Mouse (Mus musculus): ENCODE results near the gene Zbtb43. TPM values are rescaled to one million over a fixed set of nuclear protein-coding genes. Genes with fewer than 3 reads are reported as not detected.

The Zbtb43 gene
- polyA plus RNA-seq, 1 experiment from 2014 or later: 17.2 TPM

DNA sequence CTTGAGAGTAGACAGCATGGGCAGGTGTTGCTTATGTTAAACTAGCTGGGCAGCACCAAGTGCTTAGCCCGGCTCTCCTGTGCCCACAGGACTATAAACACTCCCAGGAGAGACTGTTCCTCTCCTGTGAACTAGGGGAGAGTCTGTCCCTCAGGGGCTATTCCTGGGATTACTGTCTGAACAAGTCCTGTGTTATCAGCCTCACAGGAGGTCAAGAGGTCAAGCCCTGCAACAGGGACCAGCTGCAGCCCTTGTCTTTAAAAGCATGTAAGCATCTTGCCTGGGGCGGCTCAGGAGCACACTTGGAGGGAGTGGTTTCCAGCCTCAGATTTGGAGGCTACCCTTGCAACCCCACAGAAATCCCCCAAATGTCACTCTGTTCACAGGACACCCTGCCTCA, 30.0 kb downstream of the Zbtb43 start:
- DNase-seq: no peak
- H3K4me3 ChIP-seq (ENCODE audit: low read depth, low read length): no peak overlapping the region

DNA sequence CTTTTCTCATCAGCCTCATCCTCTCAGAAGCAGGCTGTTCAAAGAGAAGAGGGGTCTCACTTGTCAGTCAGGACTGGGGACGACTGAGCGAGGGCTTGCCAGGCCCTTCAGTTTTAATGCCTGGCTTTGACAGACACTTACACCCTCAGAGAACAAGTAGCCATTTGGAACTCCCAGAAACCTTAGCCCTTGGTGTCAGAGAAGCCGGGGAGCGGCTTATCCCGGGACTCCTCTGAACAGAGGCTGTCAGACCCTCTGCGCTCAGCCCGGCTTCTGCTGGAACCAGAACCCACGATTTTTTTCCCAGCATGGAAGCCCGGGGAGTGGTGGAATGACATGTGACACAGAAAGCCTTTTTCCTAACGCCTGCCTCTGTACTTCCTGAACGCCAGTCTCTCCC, 31.2 kb downstream of the Zbtb43 start:
- ATAC-seq (ENCODE audit: insufficient read depth): no peak

More for the DNA sequence above, 30.0 kb downstream of the Zbtb43 start:
- H3K4me2 ChIP-seq: no peak overlapping the region
- H3K27ac ChIP-seq (ENCODE audit: low read depth): no peak overlapping the region
- no peaks in the 10 kb centered on the region for H3K27me3 ChIP-seq (ENCODE audit: insufficient read depth, low read length)
- WGBS: 26% methylated on average over 2 of the region's 2 CpGs
- ATAC-seq (ENCODE audit: insufficient read depth): no peak
- no peak overlapping the region for H3K9ac ChIP-seq
- H3K36me3 ChIP-seq (ENCODE audit: insufficient read depth): no peaks in the 10 kb centered on the region
- no peak for TF ChIP-seq CTCF (IDR thresholded peaks at IDR 0.05; ENCODE audit: low read depth)
- peaks cover 9% of the 10 kb centered on the region for H3K4me1 ChIP-seq (ENCODE audit: insufficient read depth)
- no peaks in the 10 kb centered on the region for H3K9me3 ChIP-seq (ENCODE audit: low read depth, low read length)

DNA sequence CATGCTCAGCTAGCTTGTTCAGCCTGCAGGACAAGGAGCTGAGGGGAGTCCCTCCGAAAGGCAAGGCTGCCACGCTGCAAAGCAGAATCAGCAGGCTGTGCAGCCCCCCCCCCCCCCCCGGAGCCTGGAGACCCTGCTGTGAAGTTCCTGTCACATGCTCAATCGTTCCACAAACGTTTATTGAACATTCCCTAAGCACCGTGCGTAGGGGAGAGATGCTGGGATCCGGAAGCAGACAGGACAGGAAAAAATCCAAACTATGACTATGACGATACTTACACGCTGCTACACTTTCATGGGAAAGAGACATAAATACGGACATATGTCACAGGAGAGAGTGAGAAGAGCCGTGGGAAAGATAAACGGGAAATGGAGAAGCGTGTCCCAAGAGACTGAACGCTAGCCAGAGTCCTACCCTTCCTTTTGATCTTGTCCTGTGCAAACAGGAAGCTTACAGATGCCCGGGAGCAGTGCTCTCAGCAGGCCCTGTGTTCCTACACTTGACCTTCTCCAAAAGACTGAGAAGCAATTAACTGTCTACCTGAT, 32.3 kb downstream of the Zbtb43 start:
- Histone ChIP-seq H3K4me1 (ENCODE audit: insufficient read depth) (peaks cover 9% of the 10 kb centered on the region), H3K4me3 (ENCODE audit: low read depth, low read length) (peak overlapping the region; percentile 17; the same call in 1 of the 2 replicates), H3K36me3 (ENCODE audit: insufficient read depth) (no peaks in the 10 kb centered on the region), H3K27me3 (ENCODE audit: insufficient read depth, low read length) (no peaks in the 10 kb centered on the region), H3K4me2 (peak overlapping the region; percentile 57), H3K27ac (ENCODE audit: low read depth) (no peak overlapping the region), H3K9me3 (ENCODE audit: low read depth, low read length) (no peaks in the 10 kb centered on the region), H3K9ac (peak overlapping the region; percentile 36; the same call in 1 of the 2 replicates)
- no peak for TF ChIP-seq CTCF (IDR thresholded peaks at IDR 0.05; ENCODE audit: low read depth)
- WGBS: under 1% methylated on average over 16 of the region's 16 CpGs
- peak; percentile 51 for DNase-seq
- ATAC-seq (ENCODE audit: insufficient read depth): peak; percentile 21; the same call in 1 of the 2 replicates

More for the DNA sequence above, 31.2 kb downstream of the Zbtb43 start:
- no peak for DNase-seq
- H3K36me3 ChIP-seq (ENCODE audit: insufficient read depth): no peaks in the 10 kb centered on the region
- H3K9me3 ChIP-seq (ENCODE audit: low read depth, low read length): no peaks in the 10 kb centered on the region
- no peak for TF ChIP-seq CTCF (IDR thresholded peaks at IDR 0.05; ENCODE audit: low read depth)
- no peak overlapping the region for H3K9ac ChIP-seq
- H3K4me1 ChIP-seq (ENCODE audit: insufficient read depth): peaks cover 9% of the 10 kb centered on the region
- H3K27ac ChIP-seq (ENCODE audit: low read depth): no peak overlapping the region
- H3K27me3 ChIP-seq (ENCODE audit: insufficient read depth, low read length): no peaks in the 10 kb centered on the region
- no peak overlapping the region for H3K4me2 ChIP-seq
- H3K4me3 ChIP-seq (ENCODE audit: low read depth, low read length): no peak overlapping the region
- 51% methylated on average over 11 of the region's 11 CpGs for WGBS

DNA sequence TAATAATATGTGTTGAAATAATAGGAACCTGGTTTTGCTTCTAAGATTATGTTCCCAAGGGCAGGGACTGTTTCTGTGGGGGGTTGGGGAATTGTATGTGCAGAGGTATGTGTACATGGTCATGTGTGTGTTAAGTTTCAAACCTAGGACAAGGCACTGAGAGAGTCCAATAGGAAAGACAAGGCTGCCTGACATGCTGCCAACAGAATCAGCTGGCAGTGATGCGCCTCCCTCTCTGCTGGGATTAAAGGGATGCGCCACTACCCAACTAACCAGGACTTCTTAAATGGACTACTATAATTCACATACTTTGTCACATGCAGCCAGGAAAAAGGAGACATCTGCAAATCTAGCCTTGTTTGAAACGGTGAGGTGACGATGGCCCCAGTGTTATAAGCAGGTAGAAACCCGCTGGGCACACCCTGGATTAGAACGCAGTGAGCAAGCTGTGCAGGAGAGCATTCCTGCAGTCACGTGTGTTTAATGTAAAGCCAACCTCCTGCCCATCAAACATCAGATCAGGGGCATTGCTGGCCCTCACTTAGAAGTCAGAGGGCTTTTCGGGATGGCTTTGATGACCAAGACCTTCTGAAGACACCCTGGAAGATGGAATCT, 33.2 kb downstream of the Zbtb43 start:
- no peak for ATAC-seq (ENCODE audit: insufficient read depth)
- peak overlapping the region; percentile 57; the same call in 1 of the 2 replicates for H3K4me2 ChIP-seq

DNA sequence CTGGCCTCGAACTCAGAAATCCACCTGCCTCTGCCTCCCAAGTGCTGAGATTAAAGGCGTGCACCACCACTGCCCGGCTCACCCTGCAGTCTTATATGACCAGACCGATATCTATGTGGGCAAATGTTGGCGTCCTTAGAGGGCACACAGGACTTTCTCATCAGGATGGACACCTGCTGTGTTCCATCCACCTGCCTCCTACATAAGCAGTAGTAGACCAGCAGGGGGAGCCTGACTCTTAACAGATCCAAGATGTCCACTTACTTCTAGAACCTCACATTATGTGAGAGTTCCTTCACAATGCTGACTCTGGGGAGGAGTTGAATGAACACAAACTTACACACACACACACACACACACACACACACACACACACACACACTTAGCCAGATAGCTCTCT, 35.5 kb downstream of the Zbtb43 start:
- peak; percentile 76 for TF ChIP-seq CTCF (IDR thresholded peaks at IDR 0.05; ENCODE audit: low read depth)
- ATAC-seq (ENCODE audit: insufficient read depth) (no peak), DNase-seq (peak; percentile 74)
- no peak overlapping the region for H3K4me3 ChIP-seq (ENCODE audit: low read depth, low read length)
- no peaks in the 10 kb centered on the region for H3K36me3 ChIP-seq (ENCODE audit: insufficient read depth)
- no peak overlapping the region for H3K27ac ChIP-seq (ENCODE audit: low read depth)
- H3K9me3 ChIP-seq (ENCODE audit: low read depth, low read length): no peaks in the 10 kb centered on the region
- no peaks in the 10 kb centered on the region for H3K27me3 ChIP-seq (ENCODE audit: insufficient read depth, low read length)
- H3K4me2 ChIP-seq: no peak overlapping the region
- H3K9ac ChIP-seq: no peak overlapping the region
- WGBS: 47% methylated on average over 5 of the region's 5 CpGs
- peaks cover 10% of the 10 kb centered on the region; the same call in 1 of the 2 replicates for H3K4me1 ChIP-seq (ENCODE audit: insufficient read depth)

More for the DNA sequence above, 33.2 kb downstream of the Zbtb43 start:
- no peaks in the 10 kb centered on the region for H3K36me3 ChIP-seq (ENCODE audit: insufficient read depth)
- TF ChIP-seq CTCF (IDR thresholded peaks at IDR 0.05; ENCODE audit: low read depth): no peak
- no peak overlapping the region for H3K9ac ChIP-seq
- H3K4me1 ChIP-seq (ENCODE audit: insufficient read depth): peaks cover 9% of the 10 kb centered on the region
- no peak overlapping the region for H3K27ac ChIP-seq (ENCODE audit: low read depth)
- no peaks in the 10 kb centered on the region for H3K27me3 ChIP-seq (ENCODE audit: insufficient read depth, low read length)
- no peak for DNase-seq
- WGBS: 41% methylated on average over 8 of the region's 8 CpGs
- H3K4me3 ChIP-seq (ENCODE audit: low read depth, low read length): no peak overlapping the region
- no peaks in the 10 kb centered on the region for H3K9me3 ChIP-seq (ENCODE audit: low read depth, low read length)

DNA sequence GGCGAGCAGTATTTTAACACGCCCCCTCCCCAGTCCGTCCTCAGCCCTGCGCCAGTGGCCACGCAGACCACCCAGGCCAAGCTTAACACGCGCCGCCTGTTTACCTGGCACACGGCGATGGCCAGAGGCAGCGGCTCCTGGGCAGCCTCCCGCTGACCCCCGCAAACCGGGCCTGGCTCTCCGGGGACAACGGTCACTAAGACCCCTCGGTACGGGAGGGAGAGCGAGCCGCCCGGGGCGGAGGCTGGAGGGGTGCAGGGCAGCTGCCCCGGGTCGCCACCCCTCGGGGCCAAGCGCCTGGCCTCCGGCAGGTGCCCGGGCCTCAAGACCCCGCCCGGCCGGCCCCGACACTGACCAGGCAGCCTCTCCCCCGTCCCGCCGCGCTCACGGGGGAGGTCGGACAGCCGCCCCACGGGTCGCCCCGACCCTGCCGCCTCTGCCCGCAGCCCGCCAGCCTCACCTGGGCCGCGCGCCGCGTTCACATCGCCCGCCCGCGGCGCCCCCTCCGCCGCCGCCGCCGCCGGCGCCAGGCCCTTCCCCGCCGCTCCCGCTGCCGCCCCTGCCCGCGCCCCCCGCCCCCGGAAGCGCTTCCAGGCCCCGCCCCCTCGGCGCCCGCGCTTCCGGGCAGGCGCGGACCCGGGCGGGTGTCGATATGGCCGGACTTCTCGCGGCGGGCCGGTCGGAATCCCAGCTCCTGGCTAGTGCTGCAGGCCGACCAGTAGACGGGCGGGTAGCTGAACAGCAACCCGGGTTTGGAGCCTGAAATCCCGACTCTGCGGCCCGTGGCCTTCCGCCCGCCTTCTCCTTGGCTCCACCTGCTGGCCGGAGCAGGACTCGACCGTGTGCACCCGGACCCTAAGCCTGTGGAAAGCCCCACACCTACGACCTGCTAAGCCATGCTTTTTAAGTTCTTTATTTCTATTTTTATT, 37.3 kb downstream of the Zbtb43 start, which contains the start of gene Zbtb34:
Gene Zbtb34, minus strand, starts transcription at position 554 of the 929 bp plus-strand sequence.
- peak; percentile 80 for DNase-seq
- peak; percentile 74 for ATAC-seq (ENCODE audit: insufficient read depth)
- WGBS: under 1% methylated on average over 65 of the region's 102 CpGs
- no peaks in the 10 kb centered on the region for H3K27me3 ChIP-seq (ENCODE audit: insufficient read depth, low read length)
- peak within 1 kb of the TSS; percentile 76 for H3K27ac ChIP-seq (ENCODE audit: low read depth)
- H3K9me3 ChIP-seq (ENCODE audit: low read depth, low read length): no peaks in the 10 kb centered on the region
- peak within 1 kb of the TSS; percentile 98 for H3K4me3 ChIP-seq (ENCODE audit: low read depth, low read length)
- H3K9ac ChIP-seq: peak within 1 kb of the TSS; percentile 92
- H3K4me2 ChIP-seq: peak within 1 kb of the TSS; percentile 90
- peaks cover 8% of the 10 kb centered on the region; the same call in 1 of the 2 replicates for H3K4me1 ChIP-seq (ENCODE audit: insufficient read depth)
- TF ChIP-seq CTCF (IDR thresholded peaks at IDR 0.05; ENCODE audit: low read depth): peak; percentile 90
- H3K36me3 ChIP-seq (ENCODE audit: insufficient read depth): peaks cover 15% of the 10 kb centered on the region; the same call in 1 of the 2 replicates

All from lung, embryonic 14.5 days (tissue).